Mouse (Mus musculus) kidney, embryonic 16.5 days (tissue): ENCODE measurements around the gene Mpzl2. TPM values are rescaled to one million over a fixed set of nuclear protein-coding genes. Genes with fewer than 3 reads are reported as not detected.
"Not testable (repeated sequence)": the region's sequence is repeated elsewhere in the genome, so short reads cannot be mapped to it uniquely, and the experiment has no call there.

ENCODE experiments used
- ATAC-seq: fragments of 200-750 bp; cut with Nextera tagmentation; 2 replicates; pipeline ENCODE4 v1.8.0; 2017; ENCODE audit warnings: moderate TSS enrichment; ENCODE audit not compliant: low FRiP score, low TSS enrichment
- H3K27ac ChIP-seq: fragments of 300-500 bp; sonication (generic); 2 replicates; pipeline ENCODE4 v1.5.1; 2014; ENCODE audit warnings: low read length
- H3K27me3 ChIP-seq: fragments of 300-500 bp; sonication (generic); 2 replicates; pipeline ENCODE4 v1.6.1; 2014; ENCODE audit warnings: low read length, control low read depth, mixed read lengths; ENCODE audit not compliant: insufficient read depth
- H3K36me3 ChIP-seq: fragments of 300-500 bp; sonication (generic); 2 replicates; pipeline ENCODE4 v1.6.1; 2014; ENCODE audit warnings: low read length, control low read depth, mixed read lengths; ENCODE audit not compliant: insufficient read depth
- H3K4me1 ChIP-seq: fragments of 300-500 bp; sonication (generic); 2 replicates; pipeline ENCODE4 v1.6.1; 2014; ENCODE audit warnings: low read length, control low read depth, mixed read lengths; ENCODE audit not compliant: insufficient read depth
- H3K4me2 ChIP-seq: fragments of 300-500 bp; sonication (generic); replicated peaks from 2 replicates; pipeline ENCODE4 v1.6.1; 2014; ENCODE audit warnings: low read depth, low read length
- H3K4me3 ChIP-seq: fragments of 300-500 bp; sonication (generic); 2 replicates; pipeline ENCODE4 v1.5.1; 2014; ENCODE audit warnings: mild to moderate bottlenecking, low read length
- H3K9ac ChIP-seq: fragments of 300-500 bp; sonication (generic); replicated peaks from 2 replicates; pipeline ENCODE4 v1.6.1; 2014; ENCODE audit warnings: low read length
- H3K9me3 ChIP-seq: fragments of 300-500 bp; sonication (generic); 2 replicates; pipeline ENCODE4 v1.6.1; 2016; ENCODE audit warnings: low read length, control low read depth
- WGBS: fragments of 180-500 bp; shearing (Covaris S2); extraction: QIAGEN DNeasy Blood & Tissue Kit; methylation state at CpG from one replicate; pipeline ENCODE4 v1.1.7; 2014; 5-methylcytosine and 5-hydroxymethylcytosine counted together
- polyA plus RNA-seq: library from polyadenylated mRNA; unstranded; fragments of >200 nt; fragmentation: Nextera tagmentation; extraction: Ambion mirVana; gene quantifications from 2 replicates; pipeline ENCODE4 v1.2.1, GENCODE M21; 2015

Mpzl2 gene
- polyA plus RNA-seq, 1 experiment from 2014 or later, result 20.3 TPM

DNA sequence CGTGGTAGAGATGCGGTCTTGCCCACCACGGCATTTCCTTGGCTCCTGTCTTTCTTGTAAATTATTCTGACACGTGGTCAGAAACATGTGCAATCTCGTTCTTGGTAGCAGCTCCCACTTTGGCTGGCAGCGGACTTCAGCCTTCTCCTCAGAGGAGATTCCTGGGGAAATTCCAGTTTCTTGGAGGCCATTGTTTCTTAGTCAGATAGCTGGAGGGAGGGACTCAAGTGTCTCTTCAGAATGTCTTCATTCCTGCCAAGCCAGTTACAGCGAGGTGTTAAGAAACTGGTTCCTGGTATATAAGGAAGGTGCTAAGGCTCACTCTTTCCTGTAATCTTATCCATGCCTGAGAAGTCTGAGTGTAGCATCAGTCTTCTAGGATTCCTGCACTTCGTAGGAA, 12.2 kb upstream of the Mpzl2 start:
- Histone ChIP-seq H3K36me3 (no peaks in the 10 kb centered on the region), H3K4me2 (no peak overlapping the region), H3K4me1 (0 out of 2 replicates have a peak, but pooled peaks cover 3% of the 10 kb centered on the region), H3K4me3 (no peak overlapping the region), H3K9ac (no peak overlapping the region), H3K27me3 (peaks cover 3% of the 10 kb centered on the region; the same call in 1 of the 2 replicates), H3K9me3 (no peaks in the 10 kb centered on the region), H3K27ac (no peak overlapping the region)
- WGBS, result 72% methylated on average over 8 of the region's 8 CpGs
- no peak for ATAC-seq

DNA sequence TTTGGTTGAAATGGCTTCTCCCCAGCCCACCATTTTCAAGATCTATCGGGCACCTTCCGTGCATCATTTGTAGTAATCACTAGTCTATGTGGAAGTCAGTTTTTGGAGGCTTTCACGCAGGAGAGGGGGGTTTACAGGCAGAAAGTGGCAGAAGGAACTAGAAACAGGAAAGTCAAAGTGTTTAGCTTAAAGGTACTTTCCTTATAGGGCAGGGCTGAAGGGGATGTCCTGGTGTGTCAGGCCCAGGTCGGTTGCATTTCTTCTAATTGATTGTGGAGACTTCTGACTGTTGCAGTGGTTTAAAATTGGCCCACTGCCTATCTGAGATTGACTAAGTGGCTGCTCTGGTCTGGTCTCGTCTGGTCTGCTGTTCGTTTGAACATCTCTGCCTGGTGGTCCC, 9.3 kb upstream of the Mpzl2 start:
- H3K4me2 ChIP-seq, result no peak overlapping the region
- no peaks in the 10 kb centered on the region for H3K9me3 ChIP-seq
- H3K27ac ChIP-seq, result no peak overlapping the region
- ATAC-seq, result no peak
- no peak overlapping the region for H3K9ac ChIP-seq
- H3K36me3 ChIP-seq, result no peaks in the 10 kb centered on the region
- H3K4me3 ChIP-seq, result no peak overlapping the region
- WGBS, result 62% methylated on average over 6 of the region's 6 CpGs
- H3K4me1 ChIP-seq, result 0 out of 2 replicates have a peak, but pooled peaks cover 3% of the 10 kb centered on the region
- peaks cover 3% of the 10 kb centered on the region; the same call in 1 of the 2 replicates for H3K27me3 ChIP-seq

- Histone ChIP-seq H3K9ac (no peak overlapping the region), H3K27ac (no peak overlapping the region), H3K9me3 (no peaks in the 10 kb centered on the region), H3K27me3 (peaks cover 3% of the 10 kb centered on the region; the same call in 1 of the 2 replicates), H3K36me3 (no peaks in the 10 kb centered on the region), H3K4me1 (0 out of 2 replicates have a peak, but pooled peaks cover 3% of the 10 kb centered on the region), H3K4me2 (no peak overlapping the region), H3K4me3 (no peak overlapping the region)
- no peak for ATAC-seq
- 80% methylated on average over 2 of the region's 2 CpGs for WGBS
Measured at GRCm38 (mm10) chr9:45032261-45032660, 7.3 kb upstream of the Mpzl2 start.

DNA sequence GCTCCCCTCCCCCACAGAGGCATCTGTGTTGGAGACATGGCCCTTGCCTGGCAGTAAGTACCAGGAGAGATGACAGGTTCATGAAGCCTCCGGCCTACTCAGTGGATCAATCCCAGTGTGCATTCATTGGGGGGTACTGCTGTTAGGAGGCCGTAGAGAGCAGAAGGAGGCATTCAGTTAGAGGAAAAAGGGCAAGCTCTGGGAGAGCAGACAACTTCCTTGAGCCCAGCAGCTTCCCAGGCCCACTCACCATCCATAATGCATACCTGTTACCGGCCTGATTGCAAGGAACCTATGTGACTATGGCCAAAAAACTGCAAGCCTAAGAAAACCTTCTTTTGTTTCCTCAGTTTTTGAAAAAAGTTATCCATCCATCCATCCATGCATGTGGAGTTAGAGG, 5.1 kb upstream of the Mpzl2 start:
- H3K36me3 ChIP-seq, result no peaks in the 10 kb centered on the region
- ATAC-seq, result no peak
- H3K27ac ChIP-seq, result no peak overlapping the region
- H3K27me3 ChIP-seq, result peaks cover 3% of the 10 kb centered on the region
- no peak overlapping the region for H3K9ac ChIP-seq
- H3K4me3 ChIP-seq, result no peak overlapping the region
- H3K9me3 ChIP-seq, result no peaks in the 10 kb centered on the region
- H3K4me2 ChIP-seq, result no peak overlapping the region
- H3K4me1 ChIP-seq, result no peaks in the 10 kb centered on the region
- 72% methylated on average over 3 of the region's 3 CpGs for WGBS

- H3K4me2 ChIP-seq, H3K36me3 ChIP-seq, H3K4me3 ChIP-seq, H3K27ac ChIP-seq, H3K9me3 ChIP-seq, ATAC-seq, H3K9ac ChIP-seq: not testable (repeated sequence)
- peaks cover 30% of the 10 kb centered on the region for H3K27me3 ChIP-seq
- WGBS, result 81% methylated on average over 1 of the region's 1 CpGs
- peaks cover 19% of the 10 kb centered on the region; the same call in 1 of the 2 replicates for H3K4me1 ChIP-seq
Measured at GRCm38 (mm10) chr9:45037803-45038202, 1.8 kb upstream of the Mpzl2 start.

GRCm38 (mm10) chr9:45040066-45040845, 657 bp downstream of the Mpzl2 start:
- peaks cover 28% of the 10 kb centered on the region for H3K4me1 ChIP-seq
- peak overlapping the region; percentile 48 for H3K4me2 ChIP-seq
- peak overlapping the region; percentile 5; the same call in 1 of the 2 replicates for H3K9ac ChIP-seq
- no peaks in the 10 kb centered on the region for H3K36me3 ChIP-seq
- H3K27ac ChIP-seq, result peak overlapping the region; percentile 75
- no peak for ATAC-seq
- H3K9me3 ChIP-seq, result no peaks in the 10 kb centered on the region
- peak overlapping the region; percentile 15; the same call in 1 of the 2 replicates for H3K4me3 ChIP-seq
- peaks cover 43% of the 10 kb centered on the region for H3K27me3 ChIP-seq
- WGBS, result 15% methylated on average over 14 of the region's 14 CpGs

DNA sequence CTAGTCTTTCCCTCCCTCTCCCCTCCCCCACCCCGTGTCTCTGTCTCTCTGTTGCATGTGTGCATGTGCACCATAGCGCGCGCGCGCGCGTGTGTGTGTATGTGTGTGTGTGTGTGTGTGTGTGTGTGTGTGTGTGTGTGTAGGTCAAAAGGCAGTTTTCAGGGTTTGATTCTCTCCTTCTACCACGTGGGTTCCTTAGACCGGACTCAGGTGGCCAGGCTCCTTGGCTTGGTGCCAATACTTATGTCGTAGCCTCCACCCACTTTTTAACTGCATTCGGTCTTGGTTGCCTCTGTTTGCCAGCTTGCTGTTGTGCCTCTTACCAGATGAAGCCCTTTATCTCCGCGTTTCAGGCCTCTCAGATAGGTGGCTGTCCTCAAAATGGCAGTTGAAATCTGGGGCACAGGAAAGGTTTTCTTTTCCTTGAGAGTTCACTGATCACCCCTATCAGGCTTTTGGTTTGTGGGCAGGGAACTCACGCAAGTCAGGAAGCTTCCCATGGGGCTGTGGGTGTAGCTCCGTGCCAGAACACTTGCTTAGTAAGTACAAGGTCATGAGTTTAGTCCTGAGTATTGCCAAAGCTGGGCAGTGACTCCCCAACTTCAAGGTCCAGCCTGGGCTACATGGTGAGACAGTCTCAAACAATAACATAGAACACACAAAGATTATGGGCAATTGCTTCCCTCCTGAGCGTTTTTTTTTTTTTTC, 1.7 kb downstream of the Mpzl2 start:
- H3K4me2 ChIP-seq, result peak overlapping the region; percentile 48
- WGBS, result 33% methylated on average over 17 of the region's 17 CpGs
- no peaks in the 10 kb centered on the region for H3K36me3 ChIP-seq
- ATAC-seq, result peak; percentile 46; the same call in 1 of the 2 replicates
- no peak overlapping the region; the same call in 1 of the 2 replicates for H3K9ac ChIP-seq
- H3K4me1 ChIP-seq, result peaks cover 28% of the 10 kb centered on the region
- H3K4me3 ChIP-seq, result peak overlapping the region; percentile 15; the same call in 1 of the 2 replicates
- peaks cover 43% of the 10 kb centered on the region for H3K27me3 ChIP-seq
- H3K27ac ChIP-seq, result peak overlapping the region; percentile 78
- H3K9me3 ChIP-seq, result no peaks in the 10 kb centered on the region

GRCm38 (mm10) chr9:45042056-45042720, 2.6 kb downstream of the Mpzl2 start:
- Histone ChIP-seq H3K27me3 (peaks cover 43% of the 10 kb centered on the region), H3K4me2 (peak overlapping the region; percentile 62), H3K9me3 (no peaks in the 10 kb centered on the region), H3K4me3 (peak overlapping the region; percentile 48), H3K4me1 (peaks cover 28% of the 10 kb centered on the region), H3K36me3 (no peaks in the 10 kb centered on the region), H3K9ac (peak overlapping the region; percentile 63), H3K27ac (peak overlapping the region; percentile 78)
- 2% methylated on average over 20 of the region's 20 CpGs for WGBS
- peak; percentile 95 for ATAC-seq

- Histone ChIP-seq H3K4me1 (peaks cover 28% of the 10 kb centered on the region), H3K27me3 (peaks cover 43% of the 10 kb centered on the region), H3K9me3 (no peaks in the 10 kb centered on the region), H3K27ac (peak overlapping the region; percentile 78), H3K36me3 (no peaks in the 10 kb centered on the region), H3K4me3 (peak overlapping the region; percentile 48), H3K4me2 (peak overlapping the region; percentile 62), H3K9ac (peak overlapping the region; percentile 63)
- 2% methylated on average over 10 of the region's 10 CpGs for WGBS
- ATAC-seq, result peak; percentile 55; the same call in 1 of the 2 replicates
Measured at GRCm38 (mm10) chr9:45042947-45043346, 3.3 kb downstream of the Mpzl2 start.
